Mouse (Mus musculus) 3T3-L1 (cell line): ENCODE data around the gene Serpinb6a.

Experiments used
- DNase-seq: peaks from one replicate; pipeline ENCODE4 v3.0.0-alpha.2; 2015; ENCODE audit warnings: low read depth, low spot score

The Serpinb6a gene

GRCm38 (mm10) chr13:34002058-34003006, at the start of gene Serpinb6a, which contains the start of gene Ripk1:
Gene Serpinb6a (minus strand): TSS chr13:34002794.
Gene Ripk1 (plus strand): TSS chr13:34002363.
- DNase-seq: peak; percentile 83

- no peak for DNase-seq
Measured at GRCm38 (mm10) chr13:34051692-34052091, 49.1 kb upstream of the Serpinb6a start.

DNA sequence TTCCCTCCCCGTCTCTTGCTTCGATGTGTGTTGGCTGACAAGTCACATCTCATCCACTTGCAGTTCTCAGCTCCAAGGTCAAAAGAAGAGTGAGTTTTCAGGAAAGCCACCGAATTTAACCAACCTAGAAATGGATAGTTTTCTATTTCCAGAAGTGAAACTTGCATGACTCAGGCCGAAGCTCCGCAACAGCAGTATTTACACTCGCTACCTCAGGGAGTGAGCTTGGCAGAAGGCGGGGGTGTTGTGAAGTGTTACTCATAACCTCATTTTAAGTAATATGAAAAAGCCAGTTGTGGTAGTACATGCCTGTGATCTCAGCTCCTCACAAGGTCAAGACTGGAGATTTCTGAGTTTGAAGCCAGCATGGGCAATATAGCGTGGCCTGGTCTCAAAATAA, 47.9 kb upstream of the Serpinb6a start:
- DNase-seq: no peak

GRCm38 (mm10) chr13:34047526-34047925, 44.9 kb upstream of the Serpinb6a start:
- DNase-seq: no peak

GRCm38 (mm10) chr13:34046421-34047012, 43.9 kb upstream of the Serpinb6a start:
- peak; percentile 90 for DNase-seq

GRCm38 (mm10) chr13:34045511-34046249, 43.1 kb upstream of the Serpinb6a start:
- no peak for DNase-seq

- DNase-seq: no peak
Measured at GRCm38 (mm10) chr13:34043716-34044393, 41.3 kb upstream of the Serpinb6a start.

DNA sequence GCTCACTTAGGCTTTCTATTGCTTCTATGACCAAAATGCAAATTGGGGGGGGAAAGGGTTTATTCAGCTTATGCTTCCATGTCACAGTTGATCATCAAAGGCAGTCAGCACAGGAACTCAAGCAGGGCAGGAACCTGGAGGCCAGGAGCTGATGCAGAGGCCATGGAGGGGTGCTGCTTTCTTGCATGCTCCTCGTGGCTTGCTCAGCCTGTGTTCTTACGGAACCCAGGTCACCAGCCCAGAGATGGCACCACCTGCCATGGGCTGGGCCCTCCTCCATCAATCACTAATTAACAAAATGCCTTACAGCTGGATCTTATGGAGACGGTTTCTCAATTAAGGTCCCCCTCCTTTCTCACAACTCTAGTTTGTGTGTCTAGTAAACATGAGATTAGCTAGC, 37.5 kb upstream of the Serpinb6a start:
- no peak for DNase-seq

DNA sequence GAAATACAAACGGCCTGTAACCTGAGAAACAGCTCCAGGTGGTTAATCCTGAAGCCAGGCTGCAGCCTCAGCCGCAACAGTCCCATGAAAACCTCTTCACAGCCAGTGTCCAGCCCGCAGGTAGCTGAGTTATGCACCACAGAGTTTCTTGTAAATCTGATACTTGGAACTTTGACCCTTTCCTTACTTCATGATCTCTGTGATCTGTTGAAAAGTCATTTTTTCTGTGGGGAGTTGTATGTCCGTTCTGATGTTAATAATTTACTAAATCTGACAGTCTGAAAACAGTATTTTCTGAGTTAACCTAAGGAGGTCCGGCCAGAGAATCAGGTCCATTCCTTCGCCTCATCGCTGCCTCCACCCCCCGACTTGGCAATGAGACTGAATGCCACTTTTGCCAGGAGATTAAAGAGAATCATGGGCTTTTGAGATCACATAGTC, 36.3 kb upstream of the Serpinb6a start:
- no peak for DNase-seq

DNA sequence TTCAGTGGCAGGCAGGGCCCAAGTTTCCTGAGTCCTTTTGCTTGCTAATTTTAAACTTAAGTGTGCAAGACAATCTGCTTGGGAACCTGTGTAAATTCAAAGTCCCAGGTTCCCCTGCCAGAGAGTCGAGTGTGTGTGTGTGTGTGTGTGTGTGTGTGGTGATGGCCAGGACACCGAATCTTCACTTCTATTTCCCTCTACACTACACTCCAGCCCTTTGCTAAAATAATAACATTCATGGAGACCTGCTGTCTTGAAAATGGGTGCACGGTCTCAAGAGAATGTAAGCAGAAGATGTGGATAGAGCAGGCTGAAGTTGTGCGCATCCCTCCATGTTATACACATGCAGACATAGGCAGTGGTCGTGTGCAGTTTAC, 35.5 kb upstream of the Serpinb6a start:
- DNase-seq: peak; percentile 7

DNA sequence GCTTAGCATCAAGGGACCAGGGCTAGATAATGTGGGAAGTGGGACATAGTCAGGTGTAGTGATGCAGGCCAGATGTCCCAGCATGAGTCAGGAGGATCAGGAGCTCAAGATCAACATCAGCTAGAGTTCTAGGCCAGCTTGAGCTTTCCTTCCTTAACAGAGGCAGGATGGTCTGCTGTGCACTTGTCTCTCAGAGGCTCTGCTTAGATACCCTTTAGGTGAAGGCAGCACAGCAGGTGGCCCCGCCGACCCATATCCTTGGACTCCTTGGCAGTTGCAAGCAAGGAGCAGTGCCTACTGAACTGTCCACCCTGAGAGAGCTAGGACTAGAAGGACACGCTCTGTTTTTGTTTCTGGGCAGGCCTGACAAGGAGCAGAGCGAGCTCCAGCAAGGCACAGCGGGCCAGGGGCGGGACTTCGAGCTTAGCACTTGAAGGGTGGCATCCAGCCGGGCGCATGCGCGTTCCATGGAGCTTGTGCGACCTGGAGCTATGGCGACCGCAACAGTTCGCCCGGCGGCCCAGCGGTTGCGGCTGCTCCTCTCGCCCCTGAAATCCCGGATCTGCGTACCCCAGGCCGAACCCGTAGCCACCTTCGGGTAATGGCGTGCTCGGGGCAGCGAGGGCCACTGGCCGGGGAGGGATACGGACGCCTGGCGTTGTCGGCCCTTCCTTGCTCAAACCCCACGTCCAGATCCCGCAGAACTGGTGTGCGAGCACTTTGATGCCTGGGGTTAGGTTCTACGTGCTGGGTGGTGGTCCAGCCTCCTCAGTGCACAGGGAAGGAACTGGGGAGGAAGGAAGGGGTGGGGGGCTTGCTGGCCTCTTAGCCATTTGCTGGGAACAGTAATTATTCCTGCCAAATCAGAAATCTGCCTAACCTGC, 34.8 kb upstream of the Serpinb6a start, which contains the start of gene Bphl:
Gene Bphl (plus strand): TSS at position 426 of the 884 bp plus-strand sequence.
- peak; percentile 96 for DNase-seq

GRCm38 (mm10) chr13:34036726-34037125, 34.1 kb upstream of the Serpinb6a start:
- DNase-seq: no peak

GRCm38 (mm10) chr13:34035424-34035823, 32.8 kb upstream of the Serpinb6a start:
- no peak for DNase-seq

DNA sequence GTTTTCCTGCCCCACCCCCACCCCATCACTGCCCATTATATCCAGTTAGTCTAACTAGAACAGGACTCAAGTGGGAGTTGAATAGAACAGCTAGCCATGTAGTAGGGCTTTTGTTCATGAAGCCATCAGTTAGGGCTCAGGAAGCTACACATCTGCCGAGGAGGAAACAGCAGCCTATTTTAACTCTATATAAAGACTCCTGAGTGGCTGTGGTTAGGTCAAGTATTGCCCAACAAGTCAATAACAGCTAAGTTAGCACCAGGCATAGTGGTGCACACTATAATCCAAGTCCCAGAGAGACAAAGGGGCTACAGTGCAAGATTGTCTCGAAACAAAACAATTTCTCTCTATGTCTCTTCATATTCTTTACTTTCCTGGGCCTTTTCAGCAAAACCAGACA, 29.4 kb upstream of the Serpinb6a start:
- no peak for DNase-seq

GRCm38 (mm10) chr13:34021998-34022397, 19.4 kb upstream of the Serpinb6a start:
- no peak for DNase-seq

GRCm38 (mm10) chr13:34018521-34018920, 15.9 kb upstream of the Serpinb6a start:
- DNase-seq: no peak

- DNase-seq: no peak
Measured at GRCm38 (mm10) chr13:34016927-34017569, 14.5 kb upstream of the Serpinb6a start.

DNA sequence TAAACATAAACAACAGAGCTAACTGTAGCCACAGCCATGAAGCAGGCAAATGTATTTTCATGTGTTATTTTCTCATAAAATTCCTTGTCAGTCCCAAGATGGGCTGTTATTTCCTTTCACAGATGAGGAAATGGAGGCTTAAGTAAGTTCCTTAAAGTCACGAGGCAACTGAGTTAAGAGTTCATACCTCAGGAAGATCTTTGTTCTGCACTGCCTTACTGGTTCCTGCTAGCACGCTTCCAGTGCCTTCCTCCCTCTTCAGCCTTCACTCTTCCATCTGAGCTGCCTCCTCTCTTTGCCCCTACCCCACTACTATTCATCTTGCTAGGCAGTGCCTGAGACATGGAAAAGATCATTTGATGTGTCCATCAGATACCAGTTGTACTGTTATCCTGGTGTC, 4.6 kb upstream of the Serpinb6a start:
- DNase-seq: no peak

DNA sequence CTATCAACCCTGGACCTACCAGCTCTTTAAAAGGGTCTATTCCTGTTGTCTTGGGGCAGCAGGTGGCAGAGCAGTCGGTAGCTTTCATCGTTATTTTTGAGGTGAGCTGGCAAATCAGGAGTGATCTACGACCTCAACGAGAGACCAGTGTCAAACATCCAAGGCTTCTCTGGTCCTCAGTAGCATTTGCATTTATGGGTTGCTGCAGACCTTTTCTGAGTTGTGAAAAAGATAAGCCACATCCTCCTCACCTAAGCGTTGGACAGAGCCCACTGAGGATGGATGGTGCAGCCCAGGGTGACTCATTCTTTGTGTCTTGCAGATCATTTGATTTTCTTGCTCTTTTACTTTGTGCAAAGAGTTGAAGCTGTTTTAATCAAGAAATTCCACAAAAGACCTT, 464 bp upstream of the Serpinb6a start:
- DNase-seq: peak; percentile 22

- peak; percentile 89 for DNase-seq
Measured at GRCm38 (mm10) chr13:33995197-33995596, 7.4 kb downstream of the Serpinb6a start.
